Mouse (Mus musculus) hindbrain, embryonic 14.5 days (tissue): ENCODE data around the gene Arnt2. TPM values are rescaled to one million over a fixed set of nuclear protein-coding genes. Genes with fewer than 3 reads are reported as not detected.

Experiments used
- polyA plus RNA-seq: library from polyadenylated mRNA; unstranded; fragments of >200 nt; fragmentation: Nextera tagmentation; extraction: Ambion mirVana; gene quantifications from 2 replicates; pipeline ENCODE4 v1.2.1, GENCODE M21; 2014

Arnt2 gene
- polyA plus RNA-seq, 1 experiment from 2014 or later = 67.4 TPM

Other genes with a start within 250 kb of the Arnt2 start
- 2.4 and 2.5 TPM in 2 replicates for gene Gm2115, start 118.8 kb upstream of the Arnt2 start, polyA plus RNA-seq
- 9.9 and 10.5 TPM in 2 replicates for gene Fah, start 196.5 kb upstream of the Arnt2 start, polyA plus RNA-seq